ENCODE assay signal across 16 mouse cellular contexts in the genomic region with DNA sequence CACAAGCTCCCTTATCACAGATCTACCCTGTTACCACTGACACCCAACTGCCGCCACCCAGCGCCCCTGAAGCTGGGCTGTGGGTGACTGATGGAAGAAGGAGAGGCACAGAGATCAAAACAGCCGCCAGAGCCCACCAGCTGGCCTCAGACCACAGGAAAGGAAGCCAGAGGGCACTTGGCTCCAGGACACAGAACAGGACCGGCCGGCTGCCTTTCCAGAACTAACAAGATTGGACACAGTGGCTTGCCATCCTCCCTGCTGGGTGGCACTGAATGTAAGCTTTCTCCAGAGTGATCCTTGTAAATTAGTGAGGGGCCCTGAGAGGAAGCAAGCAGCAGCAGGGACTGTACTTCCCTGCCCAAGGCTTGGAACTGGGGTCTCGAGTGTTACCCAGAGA. TPM values are rescaled to one million over a fixed set of nuclear protein-coding genes. Genes with fewer than 3 reads are reported as not detected.
DNase-seq lines count a peak whose midpoint lies in the region; ATAC-seq lines count a peak whose summit lies in the region.
"Had no signal": no experiment of that assay in that cellular context is flagged by ENCODE, and none has a peak within 500 bp of the region (broad histone marks: within the 10 kb centered on the region; RNA-seq: fewer than 3 reads in every experiment).

No protein-coding gene starts in this region.

- ATAC-seq in neural tube, embryonic 14.5 days (ENCODE audit: low read depth) = peak; percentile 34; the same call in 1 of the 2 replicates
- ATAC-seq in neural tube, embryonic 15.5 days (ENCODE audit: low FRiP score) = no peak
- peak; percentile 7; the same call in 1 of the 2 replicates for ATAC-seq in limb, embryonic 13.5 days (ENCODE audit: low FRiP score, low read depth)
- ATAC-seq: forebrain, embryonic 16.5 days; liver, postnatal 0 days had no signal

- no peak overlapping the region for H3K4me3 ChIP-seq in heart, embryonic 10.5 days
- H3K4me3 ChIP-seq in neural tube, embryonic 14.5 days (ENCODE audit: low read depth, low read length) = no peak overlapping the region
- H3K4me3 ChIP-seq in neural tube, embryonic 15.5 days (replicated peaks) = no peak overlapping the region
- no peak overlapping the region for H3K4me3 ChIP-seq in limb, embryonic 13.5 days

- 51% methylated on average over 6 of the region's 6 CpGs for WGBS in heart, embryonic 10.5 days
- WGBS in neural tube, embryonic 14.5 days = 29% methylated on average over 6 of the region's 6 CpGs
- 38% methylated on average over 6 of the region's 6 CpGs for WGBS in neural tube, embryonic 15.5 days
- WGBS in limb, embryonic 13.5 days = 60% methylated on average over 6 of the region's 6 CpGs

- peak overlapping the region; percentile 25; the same call in 1 of the 2 replicates for H3K27ac ChIP-seq in heart, embryonic 10.5 days
- no peak overlapping the region for H3K27ac ChIP-seq in neural tube, embryonic 14.5 days (ENCODE audit: low read depth, low read length)
- no peak overlapping the region for H3K27ac ChIP-seq in neural tube, embryonic 15.5 days (replicated peaks)
- peak overlapping the region; percentile 48; the same call in 1 of the 2 replicates for H3K27ac ChIP-seq in limb, embryonic 13.5 days

- no peaks in the 10 kb centered on the region for H3K9me3 ChIP-seq in heart, embryonic 10.5 days
- no peaks in the 10 kb centered on the region for H3K9me3 ChIP-seq in neural tube, embryonic 14.5 days (ENCODE audit: control insufficient read depth, low read length)
- H3K9me3 ChIP-seq in neural tube, embryonic 15.5 days (replicated peaks) = no peaks in the 10 kb centered on the region
- no peaks in the 10 kb centered on the region for H3K9me3 ChIP-seq in limb, embryonic 13.5 days

- H3K4me2 ChIP-seq in neural tube, embryonic 14.5 days (ENCODE audit: low read depth, low read length) = no peak overlapping the region
- no peak overlapping the region for H3K4me2 ChIP-seq in neural tube, embryonic 15.5 days
- no peak overlapping the region for H3K4me2 ChIP-seq in limb, embryonic 13.5 days (replicated peaks)

- H3K27me3 ChIP-seq in heart, embryonic 10.5 days (ENCODE audit: insufficient read depth, poor library complexity, severe bottlenecking) = no peaks in the 10 kb centered on the region
- H3K27me3 ChIP-seq in neural tube, embryonic 14.5 days (ENCODE audit: control insufficient read depth, insufficient read depth, low read length) = no peaks in the 10 kb centered on the region
- no peaks in the 10 kb centered on the region for H3K27me3 ChIP-seq in neural tube, embryonic 15.5 days (replicated peaks)
- no peaks in the 10 kb centered on the region for H3K27me3 ChIP-seq in limb, embryonic 13.5 days

- H3K9ac ChIP-seq in neural tube, embryonic 14.5 days (replicated peaks; ENCODE audit: low read depth, low read length) = no peak overlapping the region
- no peak overlapping the region for H3K9ac ChIP-seq in neural tube, embryonic 15.5 days (replicated peaks)
- peak overlapping the region; percentile 19; the same call in 1 of the 2 replicates for H3K9ac ChIP-seq in limb, embryonic 13.5 days
- H3K9ac ChIP-seq: liver, postnatal 0 days had no signal

- H3K36me3 ChIP-seq in heart, embryonic 10.5 days = peaks cover 23% of the 10 kb centered on the region
- H3K36me3 ChIP-seq in neural tube, embryonic 14.5 days (ENCODE audit: control insufficient read depth, insufficient read depth, low read length) = no peaks in the 10 kb centered on the region
- no peaks in the 10 kb centered on the region for H3K36me3 ChIP-seq in neural tube, embryonic 15.5 days
- peaks cover 33% of the 10 kb centered on the region for H3K36me3 ChIP-seq in limb, embryonic 13.5 days
- H3K36me3 ChIP-seq: G1E had no signal

- no peak for DNase-seq in heart, embryonic 10.5 days (ENCODE audit: low spot score)
- DNase-seq in heart, adult 8-10 months (ENCODE audit: low spot score) = no peak
- no peak for DNase-seq in frontal cortex, adult 2 months (ENCODE audit: extremely low spot score in 1 of 2, low spot score in 1 of 2)
- DNase-seq in testis, postnatal 14 days (ENCODE audit: low spot score) = no peak
- DNase-seq: cerebellum, adult 18-20 months; gastrocnemius, postnatal 25 days; heart, postnatal 36 days; kidney, adult 8-10 months; liver, postnatal 0 days; thymus, adult 2 months had no signal

- peaks cover 86% of the 10 kb centered on the region for H3K4me1 ChIP-seq in heart, embryonic 10.5 days
- H3K4me1 ChIP-seq in neural tube, embryonic 14.5 days (ENCODE audit: control insufficient read depth, insufficient read depth, low read length) = 0 out of 2 replicates have a peak, but pooled peaks cover 3% of the 10 kb centered on the region
- H3K4me1 ChIP-seq in neural tube, embryonic 15.5 days = peaks cover 16% of the 10 kb centered on the region
- peaks cover 63% of the 10 kb centered on the region for H3K4me1 ChIP-seq in limb, embryonic 13.5 days

RNA-seq across cellular contexts. Expression of gene Bmp7, which starts 30.7 kb away (rescaled TPM):
- 49.5 and 70.0 TPM in 2 replicates for polyA plus RNA-seq in heart, embryonic 10.5 days (2016; fragmentation: Nextera tagmentation; extraction: Ambion mirVana)
- total RNA-seq in heart, adult 8-10 months (2022) = 1 to 10 TPM in 1 of 4 experiments, under 1 TPM in 3; 0.59 to 1.4 (median 0.74) TPM
- 5.8 and 19.1 TPM in 2 replicates for polyA plus RNA-seq in neural tube, embryonic 14.5 days (2014; fragmentation: Nextera tagmentation; extraction: Ambion mirVana)
- 13.4 and 13.7 TPM in 2 replicates for polyA plus RNA-seq in neural tube, embryonic 15.5 days (2015; fragmentation: Nextera tagmentation; extraction: Ambion mirVana)
- polyA plus RNA-seq in limb, embryonic 13.5 days (2015; fragmentation: Nextera tagmentation; extraction: Ambion mirVana) = 32.5 and 33.7 TPM in 2 replicates
- polyA plus RNA-seq in frontal cortex, adult 2 months (2012; rRNA removed) = 17.9 and 19.8 TPM in 2 replicates
- total RNA-seq: megakaryocyte progenitor cell, adult 5-6 weeks had no signal
- polyA plus RNA-seq: G1E had no signal

Comparison
In these comparisons a context has a peak if more than half of its experiments do, and no peak if none do; other contexts are left out.
1. H3K27ac ChIP-seq: peak in heart, embryonic 10.5 days (single experiment) and limb, embryonic 13.5 days (single experiment); none in neural tube, embryonic 14.5 days (single experiment) and neural tube, embryonic 15.5 days (single experiment).